Mouse (Mus musculus) heart, adult 18-20 months (tissue): ENCODE results near the gene Enpp3. TPM values are rescaled to one million over a fixed set of nuclear protein-coding genes. Genes with fewer than 3 reads are reported as not detected.
"Not testable (repeated sequence)": the region's sequence is repeated elsewhere in the genome, so short reads cannot be mapped to it uniquely, and the experiment has no call there.

ENCODE experiments used
- DNase-seq, 2 experiments: peaks; one replicate each; pipeline ENCODE4 v3.0.0; 2021 to 2022; ENCODE audit warnings: mixed read lengths in 1 of 2
- total RNA-seq, 2 experiments: library from RNA; stranded (reverse); gene quantifications; 2 replicates each; pipeline ENCODE4 v1.2.3; 2021

Enpp3 gene
- total RNA-seq, 2 experiments from 2014 or later = 3.0 to 3.2 TPM

GRCm38 (mm10) chr10:24823265-24823664 is 19.4 kb downstream of the Enpp3 start:
- no peak for DNase-seq

- no peak for DNase-seq
These were observed 19.8 kb downstream of the Enpp3 start for GRCm38 (mm10) chr10:24822842-24823241.

GRCm38 (mm10) chr10:24821990-24822676 is 20.5 kb downstream of the Enpp3 start:
- DNase-seq = no peak

GRCm38 (mm10) chr10:24819526-24819925 is 23.1 kb downstream of the Enpp3 start:
- DNase-seq = no peak

GRCm38 (mm10) chr10:24810639-24811038 is 32.0 kb downstream of the Enpp3 start:
- peak; percentile 26 to 38 for DNase-seq

GRCm38 (mm10) chr10:24806756-24807155 is 35.9 kb downstream of the Enpp3 start:
- DNase-seq = no peak

- DNase-seq = no peak
These were observed 36.7 kb downstream of the Enpp3 start for GRCm38 (mm10) chr10:24805876-24806275.

- DNase-seq = no peak
These were observed 37.5 kb downstream of the Enpp3 start for GRCm38 (mm10) chr10:24805173-24805572.

- DNase-seq = not testable (repeated sequence)
These were observed 39.8 kb downstream of the Enpp3 start for GRCm38 (mm10) chr10:24802742-24803244.

- DNase-seq = no peak
These were observed 40.8 kb downstream of the Enpp3 start for GRCm38 (mm10) chr10:24801796-24802195.

- DNase-seq = peak; percentile 47 to 85
These were observed 45.4 kb downstream of the Enpp3 start for GRCm38 (mm10) chr10:24797246-24797645.

- no peak for DNase-seq
These were observed 49.9 kb downstream of the Enpp3 start for GRCm38 (mm10) chr10:24792756-24793155.

- DNase-seq = peak; percentile 24 to 62
These were observed 52.7 kb downstream of the Enpp3 start for GRCm38 (mm10) chr10:24789747-24790545.

GRCm38 (mm10) chr10:24785345-24785744 is 57.3 kb downstream of the Enpp3 start:
- DNase-seq = no peak

GRCm38 (mm10) chr10:24784624-24785276 is 57.9 kb downstream of the Enpp3 start:
- no peak for DNase-seq

GRCm38 (mm10) chr10:24783946-24784345 is 58.7 kb downstream of the Enpp3 start:
- DNase-seq = no peak

GRCm38 (mm10) chr10:24778643-24779020 is 64.0 kb downstream of the Enpp3 start:
- DNase-seq = peak in 1 of 2 experiments; percentile 18

- DNase-seq = peak; percentile 62 to 65
These were observed 64.5 kb downstream of the Enpp3 start for GRCm38 (mm10) chr10:24777916-24778642.

GRCm38 (mm10) chr10:24769496-24769895 is 73.1 kb downstream of the Enpp3 start:
- no peak for DNase-seq

- DNase-seq = no peak
These were observed 74.9 kb downstream of the Enpp3 start for GRCm38 (mm10) chr10:24767695-24768094.

GRCm38 (mm10) chr10:24766061-24766460 is 76.6 kb downstream of the Enpp3 start:
- no peak for DNase-seq

- no peak for DNase-seq
These were observed 77.4 kb downstream of the Enpp3 start for GRCm38 (mm10) chr10:24765151-24765755.
